Mouse (Mus musculus) embryonic fibroblast, embryonic 13.5 days (primary cell): ENCODE data around the gene Ephb1.

ENCODE experiments used
- CTCF ChIP-seq: IDR thresholded peaks from 2 replicates; pipeline ENCODE4 v1.5.1; 2011; ENCODE audit warnings: mild to moderate bottlenecking, control low read depth, low read length, moderate library complexity, borderline replicate concordance; ENCODE audit not compliant: insufficient read depth
- POLR2A ChIP-seq: IDR thresholded peaks from 2 replicates; pipeline ENCODE4 v1.6.1; 2011; ENCODE audit warnings: low read depth, mild to moderate bottlenecking, control low read depth, low read length, moderate library complexity

DNA sequence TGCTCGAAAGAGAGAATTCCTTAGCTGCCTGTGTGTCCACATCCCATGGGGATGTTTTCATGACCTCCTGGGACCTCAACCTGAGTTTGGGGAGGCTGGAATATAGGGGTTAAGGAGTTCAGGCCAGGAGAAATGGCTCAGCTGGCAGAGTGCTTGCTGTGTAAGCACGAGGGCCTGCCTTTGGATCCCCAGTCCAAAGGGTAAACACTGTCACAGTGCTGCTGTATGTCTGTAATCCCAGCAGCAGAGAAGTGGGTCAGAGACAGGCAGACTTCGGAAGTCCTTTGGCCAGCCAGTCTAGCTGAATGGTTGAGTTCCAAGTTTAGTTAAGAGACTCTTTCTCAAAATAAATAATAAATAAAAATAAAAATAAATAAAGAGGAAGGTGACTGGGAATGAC, 48.2 kb upstream of the Ephb1 start:
- TF ChIP-seq CTCF (no peak), POLR2A (no peak)
